Mouse (Mus musculus): ENCODE measurements at regions not wholly inside any gene's neighbourhood (a gene's known extent, or its start where the extent isn't known, plus 50 kb on each side); places are given as distances from the start of the nearest gene placed in this dataset.

GRCm38 (mm10) chrX:9769540-9769939, 77.2 kb upstream of the Hypm start:
- in situ Hi-C loops (cut with MboI; ENCODE audit: low sequenced_read_pairs in 2 of 2, unreplicated experiment in 2 of 2), result no loop called here
- no peak overlapping the region for H3K9ac ChIP-seq (ENCODE audit: insufficient read depth, low read depth, low read length, poor library complexity, severe bottlenecking)
- H3K4me3 ChIP-seq (ENCODE audit: insufficient read depth in 1 of 2, low read depth in 1 of 2, low read length in 2 of 2, poor library complexity in 1 of 2, severe bottlenecking in 1 of 2), result no peak overlapping the region
- H3K9me3 ChIP-seq (ENCODE audit: control insufficient read depth, insufficient read depth, low read depth, low read length), result no peaks in the 10 kb centered on the region
- no peak overlapping the region for H3K27ac ChIP-seq (ENCODE audit: insufficient read depth, low read depth, low read length, poor library complexity, severe bottlenecking)
- H3K4me1 ChIP-seq (ENCODE audit: control insufficient read depth in 2 of 2, insufficient read depth in 2 of 2, low read length in 2 of 2, poor library complexity in 1 of 2), result no peaks in the 10 kb centered on the region
- TF ChIP-seq ZNF384 (IDR thresholded peaks at IDR 0.05; ENCODE audit: low read depth, low read length) (no peak), ZC3H11A (IDR thresholded peaks at IDR 0.05; ENCODE audit: borderline replicate concordance, low read depth, low read length) (no peak), CHD2 (IDR thresholded peaks at IDR 0.05; ENCODE audit: low read depth, low read length) (no peak), HCFC1 (IDR thresholded peaks at IDR 0.05; ENCODE audit: borderline replicate concordance, insufficient read depth, low read length) (no peak), MAFK (IDR thresholded peaks at IDR 0.05; ENCODE audit: insufficient read depth, low read depth, low read length) (no peak)
- DNase-seq (ENCODE audit: low read depth, low spot score), result no peak
- no peaks in the 10 kb centered on the region for H3K36me3 ChIP-seq (ENCODE audit: control insufficient read depth, insufficient read depth, low read length, poor library complexity, severe bottlenecking)

- TF ChIP-seq HCFC1 (IDR thresholded peaks at IDR 0.05; ENCODE audit: borderline replicate concordance, insufficient read depth, low read length) (no peak), MAFK (IDR thresholded peaks at IDR 0.05; ENCODE audit: insufficient read depth, low read depth, low read length) (no peak)
- in situ Hi-C loops (cut with MboI; ENCODE audit: low sequenced_read_pairs in 2 of 2, unreplicated experiment in 2 of 2), result no loop called here
- Histone ChIP-seq H3K9ac (ENCODE audit: insufficient read depth, low read depth, low read length, poor library complexity, severe bottlenecking) (no peak overlapping the region), H3K27ac (ENCODE audit: insufficient read depth, low read depth, low read length, poor library complexity, severe bottlenecking) (no peak overlapping the region), H3K4me3 (ENCODE audit: insufficient read depth in 1 of 2, low read depth in 1 of 2, low read length in 2 of 2, poor library complexity in 1 of 2, severe bottlenecking in 1 of 2) (no peak overlapping the region), H3K4me1 (ENCODE audit: control insufficient read depth in 2 of 2, insufficient read depth in 2 of 2, low read length in 2 of 2, poor library complexity in 1 of 2) (no peaks in the 10 kb centered on the region), H3K36me3 (ENCODE audit: control insufficient read depth, insufficient read depth, low read length, poor library complexity, severe bottlenecking) (no peaks in the 10 kb centered on the region), H3K9me3 (ENCODE audit: control insufficient read depth, insufficient read depth, low read depth, low read length) (no peaks in the 10 kb centered on the region)
- DNase-seq (ENCODE audit: low read depth, low spot score), result no peak
These were observed 69.2 kb upstream of the Hypm start for GRCm38 (mm10) chrX:9777498-9777897.

- TF ChIP-seq ZC3H11A (IDR thresholded peaks at IDR 0.05; ENCODE audit: borderline replicate concordance, low read depth, low read length) (no peak), ZNF384 (IDR thresholded peaks at IDR 0.05; ENCODE audit: low read depth, low read length) (no peak), HCFC1 (IDR thresholded peaks at IDR 0.05; ENCODE audit: borderline replicate concordance, insufficient read depth, low read length) (no peak), MAFK (IDR thresholded peaks at IDR 0.05; ENCODE audit: insufficient read depth, low read depth, low read length) (no peak), CHD2 (IDR thresholded peaks at IDR 0.05; ENCODE audit: low read depth, low read length) (no peak)
- Histone ChIP-seq H3K27ac (ENCODE audit: insufficient read depth, low read depth, low read length, poor library complexity, severe bottlenecking) (no peak overlapping the region), H3K9ac (ENCODE audit: insufficient read depth, low read depth, low read length, poor library complexity, severe bottlenecking) (no peak overlapping the region), H3K4me3 (ENCODE audit: insufficient read depth in 1 of 2, low read depth in 1 of 2, low read length in 2 of 2, poor library complexity in 1 of 2, severe bottlenecking in 1 of 2) (no peak overlapping the region), H3K36me3 (ENCODE audit: control insufficient read depth, insufficient read depth, low read length, poor library complexity, severe bottlenecking) (no peaks in the 10 kb centered on the region), H3K4me1 (ENCODE audit: control insufficient read depth in 2 of 2, insufficient read depth in 2 of 2, low read length in 2 of 2, poor library complexity in 1 of 2) (no peaks in the 10 kb centered on the region), H3K9me3 (ENCODE audit: control insufficient read depth, insufficient read depth, low read depth, low read length) (no peaks in the 10 kb centered on the region)
- no peak for DNase-seq (ENCODE audit: low read depth, low spot score)
- in situ Hi-C loops (cut with MboI; ENCODE audit: low sequenced_read_pairs in 2 of 2, unreplicated experiment in 2 of 2), result no loop called here
These were observed 57.2 kb upstream of the Hypm start for GRCm38 (mm10) chrX:9789542-9789941.

All from ES-E14 (cell line).